Mouse (Mus musculus) retina, postnatal 7 days (tissue): ENCODE data around the gene Clrn3.
"Not testable (repeated sequence)": the region's sequence is repeated elsewhere in the genome, so short reads cannot be mapped to it uniquely, and the experiment has no call there.

Experiments used
- DNase-seq: peaks from one replicate; pipeline ENCODE4 v3.0.0-alpha.2; 2012; ENCODE audit warnings: low read depth, low spot score

The Clrn3 gene

DNA sequence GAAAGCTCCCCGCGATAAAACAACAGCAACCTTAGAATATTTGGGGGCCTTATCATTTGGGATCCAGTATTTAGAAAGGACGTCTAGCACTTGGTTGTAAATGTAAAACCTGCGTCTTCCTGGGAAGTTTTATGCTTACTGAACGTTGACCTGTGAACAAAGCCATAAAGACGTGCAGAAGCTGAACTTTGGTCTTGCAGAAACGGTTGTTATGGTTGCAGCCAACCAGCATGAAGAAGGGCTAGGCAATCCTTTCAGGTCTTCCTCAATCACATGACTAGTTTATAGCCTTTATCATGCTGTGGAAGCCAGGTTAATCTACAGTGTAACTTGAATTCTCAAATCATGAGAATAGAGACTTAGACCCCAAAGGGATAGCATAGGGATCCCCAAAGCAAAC lies at the start of gene Clrn3:
TSS of gene Clrn3 (minus strand) at position 140 of the 400 bp plus-strand sequence.
- DNase-seq: no peak

DNA sequence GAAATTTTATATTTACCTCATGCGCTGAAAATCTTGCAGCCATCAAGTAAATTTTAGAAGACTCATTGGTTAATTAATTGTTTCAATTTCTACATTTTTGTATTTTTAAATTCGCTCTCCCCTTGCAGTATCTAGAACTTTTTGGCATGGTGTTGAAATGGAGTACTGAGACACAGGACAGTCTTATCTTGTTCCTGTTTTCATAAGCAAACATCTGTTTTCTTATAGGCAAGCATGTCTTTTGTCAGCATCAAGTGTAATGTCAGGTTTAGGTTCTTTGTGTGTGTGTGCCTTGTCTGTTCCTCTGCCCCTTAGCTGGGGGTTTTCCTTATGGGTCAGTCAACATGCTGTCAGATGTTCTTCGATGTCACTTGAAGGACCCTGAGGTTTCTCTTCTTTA lies 47.9 kb upstream of the Clrn3 start:
- no peak for DNase-seq

DNA sequence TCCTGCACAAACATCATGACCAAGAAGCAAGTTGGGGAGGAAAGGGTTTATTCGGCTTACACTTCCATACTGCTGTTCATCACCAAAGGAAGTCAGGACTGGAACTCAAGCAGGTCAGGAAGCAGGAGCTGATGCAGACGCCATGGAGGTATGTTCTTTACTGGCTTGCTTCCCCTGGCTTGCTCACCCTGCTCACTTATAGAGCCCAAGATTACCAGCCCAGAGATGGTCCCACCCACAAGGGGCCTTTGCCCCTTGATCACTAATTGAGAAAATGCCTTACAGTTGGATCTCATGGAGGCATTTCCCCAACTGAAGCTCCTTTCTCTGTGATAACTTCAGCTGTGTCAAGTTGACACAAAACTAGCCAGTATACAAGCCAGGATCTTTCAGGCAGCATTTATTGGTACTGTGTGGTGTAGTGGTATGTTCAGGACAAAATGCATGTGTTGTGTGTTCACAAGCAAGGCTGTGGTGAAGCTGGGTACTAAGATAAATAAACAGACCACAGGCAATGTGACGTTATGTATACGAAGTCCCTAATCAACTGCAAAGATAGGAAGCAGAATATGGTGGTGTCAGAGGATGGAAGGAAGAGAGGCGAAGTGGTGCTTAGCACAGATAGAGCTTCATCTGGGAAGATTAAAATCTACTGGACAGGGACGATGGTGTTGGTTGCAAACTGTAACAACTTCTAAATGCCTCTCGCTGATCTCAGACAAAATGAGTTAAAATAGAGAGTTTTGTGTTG lies 47.0 kb upstream of the Clrn3 start:
- not testable (repeated sequence) for DNase-seq

DNA sequence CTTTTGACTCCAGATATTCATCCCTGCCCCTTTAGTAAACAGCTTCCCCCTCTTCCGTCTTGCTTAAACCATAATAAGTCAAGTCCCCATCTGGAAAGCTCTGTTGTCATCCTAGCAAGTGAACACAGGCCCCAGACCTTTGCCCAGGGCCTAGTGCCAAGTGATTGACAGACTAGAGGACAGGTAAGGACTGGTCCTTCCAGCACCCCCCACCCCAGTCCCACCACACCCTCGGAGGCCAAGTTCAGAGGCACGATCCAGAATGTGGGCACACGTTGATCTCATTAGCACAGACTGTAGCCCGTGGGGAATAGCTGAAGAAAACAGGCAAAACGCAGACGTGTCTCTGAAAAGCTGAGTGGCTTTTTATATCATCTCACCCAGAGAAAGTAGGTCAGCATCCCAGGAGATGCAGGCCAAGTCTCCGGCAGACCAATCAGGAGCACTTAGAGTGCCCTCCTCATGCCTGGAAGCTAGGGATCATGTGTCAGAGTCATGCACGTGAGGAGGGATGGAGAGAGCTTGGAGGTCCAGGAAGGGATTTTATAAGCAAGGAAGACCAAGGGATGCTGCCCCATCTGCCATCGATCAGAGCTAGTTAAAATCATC lies 43.6 kb upstream of the Clrn3 start:
- peak; percentile 25 for DNase-seq

DNA sequence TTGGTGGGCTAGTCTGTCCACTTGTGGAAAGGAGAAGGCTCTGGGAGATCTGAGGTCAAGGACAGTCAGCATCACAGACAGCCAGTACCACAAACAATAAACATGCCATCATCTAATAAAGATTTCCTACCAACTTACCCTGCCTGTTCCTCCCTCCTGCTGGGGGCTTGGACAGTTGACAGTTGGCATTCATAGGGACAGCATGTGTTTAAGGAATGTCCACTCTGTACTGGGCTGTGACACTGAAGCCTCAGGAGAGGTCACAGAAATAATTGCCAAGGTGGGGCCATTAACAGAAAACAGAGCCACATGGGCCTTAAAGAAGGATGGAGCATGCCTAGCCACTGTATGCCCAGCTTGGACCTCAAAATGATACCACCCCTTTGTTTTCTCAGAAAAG lies 42.9 kb upstream of the Clrn3 start:
- no peak for DNase-seq

DNA sequence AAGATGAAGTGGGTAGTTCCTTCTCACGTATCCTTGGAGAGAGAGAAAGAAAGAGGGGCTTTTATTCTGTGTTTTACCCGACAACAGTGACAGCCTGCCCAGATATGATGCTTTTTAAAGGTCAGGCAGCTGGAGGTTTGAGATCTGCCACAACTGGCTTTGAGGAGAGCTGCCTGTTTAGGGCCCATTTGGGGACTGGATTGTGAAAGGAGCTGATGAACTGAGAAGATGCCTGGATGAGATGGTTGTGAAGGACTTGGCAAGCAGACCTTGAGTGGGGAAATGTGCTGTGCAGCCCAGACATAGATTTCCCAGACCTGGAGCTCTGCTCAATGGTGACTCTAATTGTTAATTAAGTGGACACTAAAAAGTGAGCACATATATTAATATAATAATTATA lies 40.1 kb upstream of the Clrn3 start:
- no peak for DNase-seq

DNA sequence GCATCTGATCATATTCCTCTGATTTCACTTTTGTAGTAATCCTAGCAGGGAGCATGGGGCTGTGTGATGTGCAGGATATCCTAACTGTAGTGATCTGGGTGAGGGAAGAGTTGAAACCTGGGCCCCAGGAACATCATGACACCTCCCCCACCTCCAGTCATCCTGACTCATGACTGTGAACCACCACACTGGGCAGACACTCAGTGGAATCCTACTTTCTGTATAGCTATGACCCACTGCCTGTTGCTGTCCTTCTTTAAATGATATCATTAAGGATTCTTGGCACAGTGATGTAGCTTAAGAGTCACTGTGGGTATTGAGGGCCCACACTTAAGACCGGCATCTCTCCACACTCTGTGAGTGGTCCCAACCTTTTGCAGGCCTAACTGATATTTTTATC lies 39.1 kb upstream of the Clrn3 start:
- DNase-seq: no peak

DNA sequence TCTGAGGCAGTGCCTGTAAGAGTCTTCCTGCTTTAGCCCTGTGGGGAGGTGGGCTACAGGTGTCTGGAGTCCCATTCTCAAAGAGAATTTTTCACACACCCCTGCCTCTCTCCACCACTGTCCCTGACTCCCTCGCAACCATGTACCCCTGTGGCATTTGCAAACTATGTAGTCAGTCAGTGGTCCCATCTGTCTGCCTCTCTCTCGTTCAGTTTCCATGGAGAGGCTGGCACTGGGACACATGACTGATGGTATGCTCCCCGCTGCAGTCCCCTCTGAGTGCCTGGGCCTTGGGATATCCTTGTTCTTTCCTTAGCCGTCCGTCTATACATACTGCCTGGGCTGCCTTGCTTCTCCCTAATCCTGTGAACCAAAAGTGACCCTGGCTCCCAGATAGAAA lies 37.6 kb upstream of the Clrn3 start:
- DNase-seq: no peak

DNA sequence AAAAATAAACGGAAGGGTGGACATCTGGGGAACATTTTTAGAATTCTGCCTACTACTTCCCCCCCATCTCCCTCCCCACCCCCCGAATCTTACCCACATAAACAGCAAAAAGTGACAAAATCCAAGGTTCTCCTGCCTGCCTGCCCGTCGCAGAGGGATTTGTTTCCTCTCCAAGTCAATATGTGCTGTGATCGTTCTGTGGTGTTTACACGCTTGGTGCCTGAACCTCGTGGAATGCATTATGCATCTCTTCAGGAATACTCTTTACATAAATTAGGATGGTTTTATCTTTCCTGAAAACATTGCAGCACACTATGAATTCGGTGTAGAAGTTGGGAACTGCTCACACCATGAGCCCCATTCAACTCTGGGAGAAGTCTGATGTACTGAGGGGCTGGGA lies 35.6 kb upstream of the Clrn3 start:
- DNase-seq: no peak

DNA sequence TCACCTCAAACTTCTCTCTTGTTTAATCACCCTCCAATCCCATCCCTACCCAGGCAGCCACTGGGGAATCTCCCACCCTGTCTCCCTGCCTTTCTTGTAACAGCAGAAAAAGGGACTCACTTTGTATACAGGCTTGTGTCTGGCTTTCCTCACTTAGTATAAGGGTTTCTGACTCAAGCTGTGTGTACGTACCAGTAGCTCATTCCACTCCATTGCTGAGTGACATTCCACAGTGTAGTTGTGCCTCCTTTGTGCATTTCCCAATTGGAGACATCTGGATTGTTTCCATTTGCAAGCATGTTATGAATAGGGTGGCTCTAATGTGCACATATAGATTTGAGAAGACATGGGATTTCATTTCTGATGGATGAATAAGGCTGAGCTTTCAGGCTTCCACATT lies 31.8 kb upstream of the Clrn3 start:
- no peak for DNase-seq

DNA sequence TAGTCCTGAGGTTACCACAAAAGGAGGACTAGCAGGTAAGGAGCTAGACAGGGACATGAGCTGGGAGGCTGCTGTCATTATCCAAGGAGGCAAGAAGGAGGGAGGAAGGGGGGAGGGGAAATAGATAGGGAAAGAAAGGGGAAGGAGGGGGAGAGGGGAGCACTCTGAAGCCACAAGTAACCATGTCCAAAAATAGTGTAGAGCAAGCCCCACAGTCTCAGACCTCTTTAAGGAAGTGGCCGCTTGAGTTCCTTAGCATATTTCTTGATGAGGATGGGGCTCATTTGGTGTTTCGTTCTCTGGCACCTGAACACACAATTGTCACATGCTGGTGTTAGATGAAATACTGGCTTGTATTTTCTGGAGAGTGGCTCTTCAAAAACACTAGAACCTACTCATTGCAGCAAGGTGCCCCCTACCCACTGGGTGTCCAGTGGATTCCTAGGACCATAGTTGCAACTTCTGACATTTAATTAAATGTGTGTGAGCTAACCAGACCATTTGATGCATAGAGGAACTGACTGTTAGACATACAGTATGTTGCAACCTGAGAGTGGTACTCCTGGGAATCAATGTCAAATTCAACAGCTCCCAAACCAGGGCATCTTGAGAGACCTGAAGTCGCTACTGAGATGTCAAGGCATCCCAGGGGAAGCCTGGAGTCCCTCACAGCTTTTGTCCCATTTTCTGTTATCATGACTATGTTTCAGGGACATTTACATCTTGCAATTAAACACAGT lies 28.4 kb upstream of the Clrn3 start:
- no peak for DNase-seq

DNA sequence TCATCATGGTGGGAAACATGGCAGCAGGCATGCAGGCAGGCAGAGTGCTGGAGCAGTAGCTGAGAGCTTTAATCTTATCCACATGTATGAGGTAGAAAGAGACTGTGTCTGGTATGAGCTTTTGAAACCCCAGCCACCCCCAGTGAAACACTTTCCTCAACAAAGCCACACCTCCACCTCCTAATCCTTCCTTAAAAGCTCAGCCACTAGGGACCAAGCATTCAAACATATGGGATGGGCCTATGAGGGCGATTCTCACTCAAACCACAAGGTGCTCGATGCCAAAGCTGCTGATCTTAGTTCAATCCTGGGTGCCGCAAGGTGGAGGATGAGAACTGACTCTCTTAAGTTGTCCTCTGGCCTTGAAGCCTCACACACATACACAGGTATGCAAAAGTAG lies 25.1 kb upstream of the Clrn3 start:
- no peak for DNase-seq

DNA sequence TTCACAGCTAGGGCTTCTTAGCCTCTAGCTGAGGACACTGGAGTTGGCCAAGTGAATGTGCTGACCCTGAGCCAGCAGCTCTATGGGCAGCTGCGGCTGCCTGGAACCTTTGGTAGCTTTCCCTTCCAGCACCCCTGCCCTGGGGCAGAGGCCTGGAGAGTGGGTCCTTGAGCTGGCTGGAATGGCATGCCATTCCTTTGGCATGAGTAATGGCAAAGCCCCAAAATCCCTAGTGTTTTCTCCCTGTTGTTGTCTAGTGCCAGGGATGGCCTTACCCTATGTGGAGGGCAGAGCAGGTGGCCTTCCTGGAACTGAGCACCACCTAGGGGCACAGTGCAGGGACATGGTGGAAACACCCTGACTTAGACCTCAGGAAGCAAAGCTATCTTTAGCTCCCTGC lies 23.1 kb upstream of the Clrn3 start:
- DNase-seq: no peak

DNA sequence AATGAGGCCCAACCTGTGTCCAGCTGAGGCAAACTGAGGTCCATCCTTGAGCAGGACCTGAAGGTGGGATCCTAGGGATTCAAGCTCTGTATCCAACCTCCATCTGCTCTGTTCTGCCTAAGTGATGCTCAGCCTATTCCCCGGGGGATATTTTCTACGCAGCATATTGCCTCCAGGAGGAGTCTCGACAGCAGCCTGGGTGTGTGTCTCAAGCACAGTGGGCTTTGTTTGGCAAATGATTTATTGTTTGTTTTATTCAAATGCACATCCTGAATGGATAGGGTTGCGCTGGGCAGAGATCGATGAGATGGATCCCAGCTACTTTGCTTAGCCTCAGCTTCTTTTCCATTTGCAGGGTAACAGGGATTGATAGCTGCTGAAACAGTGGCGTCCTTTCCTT lies 20.0 kb upstream of the Clrn3 start:
- no peak for DNase-seq

DNA sequence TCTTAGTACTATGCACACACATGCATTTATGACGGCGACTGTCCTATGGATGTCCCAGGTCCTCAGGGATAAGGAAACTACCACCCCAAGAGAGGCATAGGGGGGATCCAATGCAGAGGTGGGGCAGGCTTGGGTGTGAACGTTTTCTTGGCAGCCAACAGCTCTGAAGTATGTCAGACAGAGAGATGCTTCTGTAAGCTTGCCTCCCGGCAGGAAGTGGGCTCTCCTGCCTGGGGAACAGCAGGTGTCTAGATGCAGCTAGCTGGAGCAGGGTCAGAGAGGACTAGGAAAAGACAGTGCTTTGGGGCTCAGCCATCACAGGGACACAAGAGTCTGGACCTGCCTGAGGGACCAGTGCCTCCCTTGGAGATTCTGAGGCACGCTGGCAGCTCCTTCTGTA lies 18.1 kb upstream of the Clrn3 start:
- no peak for DNase-seq

DNA sequence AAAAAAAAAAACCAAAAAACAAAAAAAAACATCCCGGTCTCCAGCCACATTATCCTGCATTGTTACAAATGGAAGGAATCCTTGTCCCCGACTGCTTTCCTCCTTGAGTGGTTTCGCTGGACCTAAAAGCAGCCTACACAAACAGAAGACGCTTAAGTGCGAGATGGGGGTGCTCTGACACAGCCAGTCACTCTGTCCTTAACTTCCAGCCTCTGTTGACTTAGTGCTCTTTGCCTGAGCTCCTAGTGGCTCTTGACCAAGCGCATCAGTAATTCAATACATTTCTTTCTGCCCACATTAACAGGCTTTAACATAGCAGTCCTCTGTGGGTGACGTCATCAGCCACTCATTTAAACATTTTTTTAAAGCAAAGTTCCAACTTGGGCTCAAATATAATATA lies 17.5 kb upstream of the Clrn3 start:
- DNase-seq: no peak

DNA sequence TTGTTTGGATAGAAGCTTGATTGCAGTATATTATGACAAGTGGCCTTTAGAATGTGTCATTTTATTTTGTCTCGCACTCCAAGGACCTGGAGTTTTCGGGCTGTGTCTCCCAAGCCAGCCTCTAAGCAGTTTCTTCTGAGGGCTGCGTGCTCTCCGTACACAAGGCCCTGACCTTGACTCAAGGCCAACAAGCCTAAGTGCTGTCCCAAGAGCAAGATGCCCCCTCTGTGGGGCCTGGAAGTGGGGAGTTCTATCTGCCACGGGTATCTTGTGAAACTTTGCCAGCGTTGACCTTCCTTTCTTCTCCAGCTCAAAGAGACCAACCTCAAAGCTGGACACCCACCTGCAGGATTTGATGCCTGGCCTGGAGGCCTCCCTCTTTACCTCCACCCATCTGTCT lies 15.9 kb upstream of the Clrn3 start:
- DNase-seq: no peak

DNA sequence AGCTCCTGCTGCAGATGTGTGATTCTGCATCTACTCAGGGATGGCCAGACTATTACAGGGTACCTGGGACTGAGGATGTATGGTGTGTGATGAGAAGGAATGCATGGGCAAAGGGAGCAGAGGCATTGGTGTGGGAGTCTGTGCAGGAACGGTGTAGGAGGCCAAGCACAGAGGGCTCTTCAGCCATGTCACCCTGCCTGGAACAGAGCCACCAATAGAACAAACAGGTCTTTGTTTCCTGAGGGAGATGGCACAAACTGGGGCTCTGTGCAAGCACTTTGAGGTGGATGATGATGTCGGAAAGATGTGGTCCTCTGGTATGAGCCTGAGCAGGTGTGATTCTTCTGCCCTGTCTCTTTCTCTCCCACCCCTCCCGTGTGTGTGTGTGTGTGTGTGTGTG lies 14.6 kb upstream of the Clrn3 start:
- no peak for DNase-seq

DNA sequence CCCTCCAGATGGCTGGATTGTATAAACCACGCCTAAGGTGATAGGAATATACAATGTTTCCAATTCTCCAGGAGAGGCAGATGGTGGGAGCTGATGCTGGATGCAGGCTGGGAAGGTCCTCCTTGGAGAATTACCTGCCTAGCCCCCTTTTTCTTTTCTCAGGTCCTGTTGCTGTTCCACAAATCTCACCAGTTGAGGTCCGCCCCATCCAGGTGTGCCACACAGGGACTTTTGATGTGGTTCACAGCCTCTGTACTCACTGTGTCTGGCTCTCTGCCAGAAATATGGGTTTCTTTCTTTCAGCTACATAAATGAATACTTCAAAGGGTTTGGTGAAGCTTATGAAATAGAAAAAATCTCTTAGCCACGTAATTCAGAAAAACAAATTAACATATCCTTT lies 13.8 kb upstream of the Clrn3 start:
- no peak for DNase-seq

DNA sequence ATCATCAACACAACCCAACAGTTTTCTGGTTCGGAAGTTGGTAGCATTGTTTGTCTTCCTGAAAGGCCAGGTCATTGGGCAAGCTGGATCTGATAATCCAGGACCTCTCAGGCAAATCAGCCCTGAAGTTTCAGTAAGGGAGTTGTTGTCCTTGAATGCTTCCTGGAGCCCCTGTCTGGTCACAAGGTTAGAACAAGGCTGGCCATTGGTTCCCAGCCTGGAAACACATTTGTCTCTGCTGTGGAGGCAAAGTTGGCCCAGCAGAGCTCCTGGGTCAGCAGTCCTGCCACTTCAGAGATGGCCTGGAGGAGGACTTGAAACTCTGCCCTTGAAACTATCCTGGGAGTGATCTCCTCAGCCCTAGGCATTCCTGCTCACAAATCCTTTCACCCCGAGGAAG lies 11.0 kb upstream of the Clrn3 start:
- no peak for DNase-seq

DNA sequence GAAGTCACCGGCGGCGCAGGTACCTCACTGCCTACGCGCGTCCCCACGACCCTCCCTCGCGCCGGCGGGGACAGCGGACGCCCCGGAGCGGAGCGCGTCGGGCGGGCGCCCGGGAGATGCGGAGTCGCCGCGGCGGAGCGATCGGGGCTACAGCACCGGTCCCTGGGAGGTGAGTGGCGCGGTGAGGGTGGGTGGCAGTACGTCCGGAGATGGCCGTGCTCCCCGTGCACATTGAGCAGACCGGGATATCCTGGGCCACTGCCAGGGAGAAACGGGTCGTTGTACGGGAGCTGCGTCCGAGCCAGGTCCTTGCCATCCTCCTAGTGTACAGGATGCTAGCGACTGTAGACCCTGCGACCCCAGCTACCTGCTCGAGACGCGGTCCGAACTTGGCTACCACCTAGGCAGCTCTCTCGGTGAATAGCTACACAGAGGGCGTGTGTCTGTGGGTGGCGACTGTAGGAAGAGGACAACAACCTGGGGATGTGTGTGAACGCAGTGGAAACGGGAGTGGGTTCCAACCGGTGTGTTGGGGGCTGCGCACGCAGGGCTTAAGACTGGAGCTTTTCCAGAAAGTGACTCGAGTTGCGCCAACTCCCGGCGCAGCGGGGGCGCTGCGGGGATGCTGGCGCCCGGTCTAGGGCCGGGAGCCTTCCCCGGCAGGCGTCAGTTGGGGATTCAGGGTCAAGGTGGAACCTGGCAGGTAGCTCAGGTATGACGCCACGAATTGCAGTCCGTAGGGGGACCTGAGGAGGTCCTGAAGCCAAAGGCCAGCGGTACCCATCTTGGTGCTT lies 9.7 kb upstream of the Clrn3 start:
- DNase-seq: no peak

DNA sequence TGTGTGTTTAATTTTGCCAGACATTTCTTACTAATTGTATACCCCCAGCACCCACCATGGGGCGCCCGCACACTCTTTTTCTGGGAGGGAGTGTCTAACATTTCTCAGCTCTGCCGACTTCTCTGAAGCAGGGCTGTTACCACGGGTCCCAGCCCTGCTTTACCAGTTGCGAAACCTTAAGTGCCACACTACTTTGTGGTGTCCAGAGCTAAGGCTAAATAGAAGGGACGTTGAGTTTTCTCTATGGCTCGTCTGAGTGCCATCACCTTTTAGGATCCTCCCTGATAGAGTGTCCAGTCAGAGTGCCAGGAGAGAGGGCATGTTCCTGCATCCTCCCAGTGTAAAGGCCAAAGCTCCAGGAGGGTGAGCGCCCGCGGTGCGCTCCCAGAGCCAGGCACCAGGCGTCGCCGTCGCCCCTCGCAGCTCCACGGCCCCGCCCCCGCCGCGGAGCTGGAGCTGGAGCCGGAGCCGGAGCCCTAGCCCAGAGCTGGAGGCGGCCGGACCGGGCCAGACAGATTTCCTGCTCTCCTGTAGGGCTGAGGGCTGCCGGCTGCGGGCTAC lies 9.0 kb upstream of the Clrn3 start, which contains the start of gene Ptpre:
TSS of gene Ptpre (plus strand) at position 141 of the 561 bp plus-strand sequence.
- peak; percentile 66 for DNase-seq
